Mouse (Mus musculus): Measurements from ENCODE around the gene Ndufaf8. TPM values are rescaled to one million over a fixed set of nuclear protein-coding genes. Genes with fewer than 3 reads are reported as not detected.
A peak's percentile ranks its signal among the peaks of the same experiment; 100 is the strongest.

The Ndufaf8 gene
- polyA plus RNA-seq, 1 experiment, result 21.1 TPM

DNA sequence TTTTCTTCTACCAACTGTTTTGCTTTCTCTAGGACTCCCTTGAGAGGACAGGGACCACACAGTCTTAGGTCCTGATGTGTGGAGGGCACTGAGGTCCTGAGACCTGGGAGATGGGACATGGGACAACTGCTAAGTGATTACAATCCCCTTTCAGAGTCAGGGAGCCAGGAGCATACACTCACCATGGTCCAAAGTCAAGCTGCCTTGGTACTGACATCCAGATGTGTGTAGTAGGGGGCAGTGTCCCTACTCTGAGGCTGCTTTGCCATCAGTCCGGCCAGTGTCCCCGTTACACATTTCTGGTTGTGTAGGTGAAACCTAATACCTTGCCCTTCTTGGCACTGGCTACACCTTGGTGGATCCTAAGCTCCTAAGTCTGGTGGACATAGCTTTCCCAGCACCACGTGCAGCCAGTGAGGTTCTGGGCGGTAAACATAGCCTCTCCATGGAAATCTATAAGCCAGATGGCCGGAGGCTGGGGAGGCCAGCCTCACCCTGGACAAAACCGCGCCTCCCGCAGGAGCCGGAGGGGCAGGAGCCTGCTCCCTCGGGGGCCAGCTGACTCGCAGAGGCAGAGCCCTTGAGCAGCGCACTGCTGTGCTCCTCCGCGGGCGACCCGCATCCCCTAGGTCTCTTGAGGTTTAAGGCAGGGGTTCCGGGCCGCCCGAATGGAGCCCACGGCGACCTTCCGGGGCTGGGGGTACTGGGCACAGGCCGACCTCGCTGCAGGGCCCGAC lies 12.7 kb upstream of the Ndufaf8 start:
- peak overlapping the region; percentile 90 for H3K4me3 ChIP-seq (ENCODE audit: insufficient read depth, low read length)
- no peak for TF ChIP-seq POLR2A (IDR thresholded peaks at IDR 0.05; ENCODE audit: borderline replicate concordance, low read depth, low read length)
- TF ChIP-seq CTCF (IDR thresholded peaks at IDR 0.05; ENCODE audit: low read depth, low read length), result no peak
- H3K4me1 ChIP-seq (ENCODE audit: control insufficient read depth, insufficient read depth, low read length), result peaks cover 14% of the 10 kb centered on the region
- H3K27ac ChIP-seq (ENCODE audit: insufficient read depth, low read depth, low read length), result no peak overlapping the region

DNA sequence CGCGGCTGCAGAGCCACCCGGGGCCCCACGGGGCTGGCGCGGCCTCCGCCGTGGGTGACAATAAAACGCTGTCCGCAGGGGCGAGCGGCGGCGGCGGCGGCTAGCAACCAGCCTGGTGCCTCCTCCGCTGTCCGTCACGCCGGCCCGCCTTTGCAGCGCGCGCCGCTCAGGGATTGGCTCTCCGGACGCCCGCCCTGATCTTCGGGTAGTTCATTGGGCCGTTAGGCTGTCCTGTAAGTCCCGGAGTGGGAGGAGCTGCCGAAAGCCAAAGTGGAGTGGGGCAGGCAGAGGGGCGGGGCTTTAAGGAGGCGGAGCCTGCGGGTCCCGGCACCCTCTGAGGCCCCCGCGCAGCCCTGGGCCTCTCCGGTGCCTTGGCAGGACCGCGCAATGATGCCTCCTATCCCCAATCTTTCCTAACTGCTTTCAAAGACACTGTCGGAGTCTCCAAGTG lies 12.0 kb upstream of the Ndufaf8 start, which contains the start of gene Cep131:
Cep131 (minus strand) TSS at position 126 of the 451 bp plus-strand sequence.
- Histone ChIP-seq H3K27ac (ENCODE audit: insufficient read depth, low read depth, low read length) (no peak within 1 kb of the TSS), H3K4me3 (ENCODE audit: insufficient read depth, low read length) (peak within 1 kb of the TSS; percentile 90)

DNA sequence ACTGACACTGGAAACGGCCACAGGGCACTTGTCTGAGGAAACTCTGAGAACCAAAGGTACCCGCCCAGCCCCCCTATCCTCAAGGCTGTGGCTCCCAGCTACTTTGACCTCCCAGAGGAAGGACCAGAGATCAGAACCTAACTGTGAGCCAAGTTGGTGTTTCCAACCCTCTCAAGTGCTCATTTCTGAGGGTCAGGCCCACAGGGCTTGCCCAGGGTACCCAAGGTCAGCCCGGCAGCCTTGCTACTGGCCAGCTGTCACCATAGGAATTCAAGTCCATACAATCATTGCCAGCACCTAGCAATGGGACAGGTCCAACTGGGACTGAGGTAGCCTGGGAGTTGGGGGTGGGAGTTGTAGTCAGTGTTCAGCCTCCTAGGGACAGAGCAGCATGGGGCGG lies 8.1 kb upstream of the Ndufaf8 start:
- no peak for TF ChIP-seq CTCF (IDR thresholded peaks at IDR 0.05; ENCODE audit: low read depth, low read length)
- TF ChIP-seq POLR2A (IDR thresholded peaks at IDR 0.05; ENCODE audit: borderline replicate concordance, low read depth, low read length), result no peak
- H3K4me3 ChIP-seq (ENCODE audit: insufficient read depth, low read length), result no peak overlapping the region
- no peak overlapping the region for H3K27ac ChIP-seq (ENCODE audit: insufficient read depth, low read depth, low read length)
- peaks cover 7% of the 10 kb centered on the region; the same call in 1 of the 2 replicates for H3K4me1 ChIP-seq (ENCODE audit: control insufficient read depth, insufficient read depth, low read length)

More for the DNA sequence above, 12.0 kb upstream of the Ndufaf8 start, which contains the start of gene Cep131:
- peaks cover 14% of the 10 kb centered on the region for H3K4me1 ChIP-seq (ENCODE audit: control insufficient read depth, insufficient read depth, low read length)
- TF ChIP-seq CTCF (IDR thresholded peaks at IDR 0.05; ENCODE audit: low read depth, low read length) (no peak), POLR2A (IDR thresholded peaks at IDR 0.05; ENCODE audit: borderline replicate concordance, low read depth, low read length) (no peak)

DNA sequence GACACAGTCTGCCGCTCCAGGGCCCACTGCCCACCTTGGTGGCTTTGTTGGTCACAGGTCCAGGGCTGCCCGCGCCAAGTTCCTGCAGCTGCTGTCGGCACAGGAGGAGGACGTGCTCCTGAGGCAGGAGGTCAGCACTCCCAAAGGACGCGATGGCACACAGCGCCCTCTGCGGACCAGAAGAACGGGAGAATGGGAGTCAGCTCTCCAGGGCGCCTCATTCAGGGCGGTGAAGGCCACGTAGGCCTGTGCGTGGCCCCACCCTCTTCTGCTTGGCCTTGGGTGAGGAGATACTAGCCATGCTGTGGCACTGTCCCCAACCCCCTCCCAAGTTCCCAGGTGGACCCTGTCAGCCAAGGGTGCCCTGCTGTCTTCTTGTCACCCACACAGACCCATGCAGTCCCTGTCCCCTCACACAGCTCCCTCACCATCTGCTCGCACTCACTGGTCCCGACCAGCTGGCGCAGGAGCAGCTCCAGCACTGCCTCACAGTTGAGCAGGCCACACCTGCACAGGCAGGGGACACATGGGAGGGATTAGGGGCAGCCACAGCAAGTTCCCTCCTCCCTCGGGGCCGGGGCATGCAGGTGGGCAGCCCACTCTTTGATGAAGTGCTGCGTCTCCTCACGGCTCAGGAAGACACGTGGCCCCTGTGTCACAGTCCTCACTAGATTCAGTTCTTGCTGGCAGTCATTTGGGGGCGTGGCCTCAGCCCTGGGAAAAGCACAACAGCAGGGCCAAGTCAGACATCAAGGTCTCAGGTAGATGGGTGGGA lies 5.7 kb upstream of the Ndufaf8 start:
- H3K4me1 ChIP-seq (ENCODE audit: control insufficient read depth, insufficient read depth, low read length), result peaks cover 5% of the 10 kb centered on the region
- no peak for TF ChIP-seq POLR2A (IDR thresholded peaks at IDR 0.05; ENCODE audit: borderline replicate concordance, low read depth, low read length)
- no peak for TF ChIP-seq CTCF (IDR thresholded peaks at IDR 0.05; ENCODE audit: low read depth, low read length)
- H3K4me3 ChIP-seq (ENCODE audit: insufficient read depth, low read length), result no peak overlapping the region
- no peak overlapping the region for H3K27ac ChIP-seq (ENCODE audit: insufficient read depth, low read depth, low read length)

DNA sequence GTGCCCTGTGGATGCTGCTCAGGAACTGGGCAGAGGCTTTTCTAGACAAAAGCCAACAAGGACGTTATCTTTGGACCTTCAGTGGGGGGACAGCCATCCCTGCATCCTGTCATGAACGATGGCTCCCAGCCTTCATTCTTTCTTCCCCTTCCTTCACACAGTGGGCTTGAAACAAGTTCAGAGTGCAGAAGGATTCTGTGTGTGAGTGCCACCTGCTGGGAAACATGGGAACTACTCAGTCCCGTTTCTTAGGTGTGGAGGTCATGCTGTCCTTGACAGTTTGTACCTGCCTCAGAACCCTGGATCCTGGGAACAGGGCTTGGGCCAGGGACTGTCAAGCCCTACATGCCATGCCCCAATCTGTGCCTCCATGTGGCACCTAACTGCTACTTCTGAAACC lies 2.3 kb downstream of the Ndufaf8 start:
- Histone ChIP-seq H3K4me3 (ENCODE audit: insufficient read depth, low read length) (no peak overlapping the region), H3K4me1 (ENCODE audit: control insufficient read depth, insufficient read depth, low read length) (peaks cover 9% of the 10 kb centered on the region), H3K27ac (ENCODE audit: insufficient read depth, low read depth, low read length) (no peak overlapping the region)
- TF ChIP-seq POLR2A (IDR thresholded peaks at IDR 0.05; ENCODE audit: borderline replicate concordance, low read depth, low read length) (no peak), CTCF (IDR thresholded peaks at IDR 0.05; ENCODE audit: low read depth, low read length) (peak; percentile 82)

DNA sequence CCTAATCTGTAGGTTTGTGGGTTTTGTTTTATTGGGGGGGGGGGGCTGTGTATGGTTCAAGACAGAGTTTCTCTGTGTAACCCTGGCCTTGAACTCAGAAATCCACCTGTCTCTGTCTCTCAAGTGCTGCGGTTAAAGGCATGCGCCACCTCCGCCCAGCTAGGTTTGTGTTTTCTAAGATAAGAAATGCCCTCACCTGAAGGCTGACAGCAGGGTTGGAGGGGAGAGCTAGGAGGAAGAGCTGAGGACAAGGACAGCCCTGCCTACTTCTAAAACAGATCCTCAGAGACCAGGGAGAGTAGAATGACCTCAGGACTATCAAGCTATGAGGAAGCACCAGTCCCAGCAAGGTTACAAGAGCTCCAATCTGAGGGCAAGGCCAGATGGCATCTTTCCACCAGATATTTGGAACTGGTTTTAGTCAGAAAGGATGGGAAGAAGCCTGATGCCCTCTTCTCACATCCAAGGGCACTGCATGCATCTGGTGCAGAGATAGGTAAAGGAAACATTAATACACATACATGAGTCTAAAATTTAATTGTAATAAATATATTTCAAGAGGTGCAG lies 4.8 kb downstream of the Ndufaf8 start:
- Histone ChIP-seq H3K4me3 (ENCODE audit: insufficient read depth, low read length) (no peak overlapping the region), H3K4me1 (ENCODE audit: control insufficient read depth, insufficient read depth, low read length) (peaks cover 4% of the 10 kb centered on the region; the same call in 1 of the 2 replicates), H3K27ac (ENCODE audit: insufficient read depth, low read depth, low read length) (no peak overlapping the region)
- no peak for TF ChIP-seq CTCF (IDR thresholded peaks at IDR 0.05; ENCODE audit: low read depth, low read length)
- TF ChIP-seq POLR2A (IDR thresholded peaks at IDR 0.05; ENCODE audit: borderline replicate concordance, low read depth, low read length), result no peak

DNA sequence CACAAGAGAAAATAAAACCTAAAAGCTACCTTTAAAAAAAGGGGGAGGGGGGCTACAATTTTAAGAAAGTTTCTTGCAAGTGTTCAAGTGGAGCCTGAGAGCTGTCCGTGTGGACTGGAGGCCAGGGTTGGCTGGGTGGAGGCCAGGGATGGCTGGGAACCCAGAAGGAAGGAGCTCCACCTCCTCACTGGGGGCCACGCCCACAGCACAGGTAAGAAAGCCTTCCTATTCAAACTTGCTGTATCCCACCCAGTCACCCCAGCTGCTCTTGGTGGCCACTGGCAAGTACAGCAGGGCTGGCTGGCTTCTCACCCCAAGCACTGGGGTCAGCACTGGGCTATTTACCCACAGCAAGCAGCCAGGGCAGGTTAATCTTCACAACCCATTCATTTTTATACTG lies 8.3 kb downstream of the Ndufaf8 start:
- H3K4me1 ChIP-seq (ENCODE audit: control insufficient read depth, insufficient read depth, low read length), result no peaks in the 10 kb centered on the region
- H3K27ac ChIP-seq (ENCODE audit: insufficient read depth, low read depth, low read length), result no peak overlapping the region
- no peak overlapping the region for H3K4me3 ChIP-seq (ENCODE audit: insufficient read depth, low read length)
- TF ChIP-seq POLR2A (IDR thresholded peaks at IDR 0.05; ENCODE audit: borderline replicate concordance, low read depth, low read length), result no peak
- TF ChIP-seq CTCF (IDR thresholded peaks at IDR 0.05; ENCODE audit: low read depth, low read length), result no peak

DNA sequence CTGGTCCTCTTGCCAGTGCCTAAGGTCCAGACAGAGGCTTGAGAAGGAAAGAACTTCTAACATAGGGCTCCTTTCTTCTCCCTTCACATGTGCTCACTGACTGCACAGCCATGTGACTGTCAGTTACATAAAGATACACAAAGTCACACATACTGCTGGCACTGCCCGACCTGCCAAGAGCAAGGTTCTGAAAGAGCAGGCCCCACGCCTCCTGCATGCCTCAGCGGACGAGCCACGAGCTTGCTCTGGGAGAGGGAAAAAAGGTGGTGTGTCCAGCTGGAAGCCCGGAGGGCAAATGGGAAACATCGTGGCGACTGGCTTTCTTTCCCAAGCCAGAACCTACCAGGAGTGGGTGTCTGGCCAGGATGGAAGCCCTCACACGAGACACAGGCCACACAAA lies 9.1 kb downstream of the Ndufaf8 start:
- Histone ChIP-seq H3K4me3 (ENCODE audit: insufficient read depth, low read length) (no peak overlapping the region), H3K4me1 (ENCODE audit: control insufficient read depth, insufficient read depth, low read length) (no peaks in the 10 kb centered on the region), H3K27ac (ENCODE audit: insufficient read depth, low read depth, low read length) (no peak overlapping the region)
- TF ChIP-seq POLR2A (IDR thresholded peaks at IDR 0.05; ENCODE audit: borderline replicate concordance, low read depth, low read length), result no peak
- no peak for TF ChIP-seq CTCF (IDR thresholded peaks at IDR 0.05; ENCODE audit: low read depth, low read length)

DNA sequence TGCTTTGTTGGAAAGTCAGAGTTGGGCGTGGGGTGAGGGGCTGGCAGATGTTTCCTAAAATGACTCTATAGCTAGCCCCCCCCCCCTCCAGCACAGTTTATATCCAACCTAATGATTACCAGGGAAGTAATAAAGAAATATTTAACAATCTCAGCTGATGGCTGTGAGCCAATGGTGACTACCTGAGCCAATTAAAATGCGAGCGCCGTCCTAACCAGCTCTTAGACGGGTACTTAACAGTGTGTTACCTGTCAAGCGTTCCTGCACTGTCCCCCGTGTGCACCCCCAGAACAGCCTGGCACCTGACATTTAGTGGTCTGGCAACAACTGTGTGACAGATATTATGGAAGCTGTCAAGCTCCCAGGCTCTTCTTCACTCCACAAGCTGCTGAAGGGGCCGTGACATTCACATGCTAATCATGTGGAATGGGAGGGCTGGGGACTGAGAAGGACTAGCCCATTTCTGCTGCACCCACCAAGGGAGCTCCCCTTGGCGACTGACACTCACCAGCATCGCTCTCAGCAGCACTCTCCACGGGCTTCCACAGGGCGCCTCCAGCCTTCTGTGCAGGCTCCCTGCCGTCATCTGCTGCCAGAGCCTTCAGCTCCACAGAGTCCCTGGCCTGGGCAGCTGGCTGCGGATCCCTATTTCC lies 11.0 kb downstream of the Ndufaf8 start:
- Histone ChIP-seq H3K27ac (ENCODE audit: insufficient read depth, low read depth, low read length) (no peak overlapping the region), H3K4me1 (ENCODE audit: control insufficient read depth, insufficient read depth, low read length) (no peaks in the 10 kb centered on the region), H3K4me3 (ENCODE audit: insufficient read depth, low read length) (no peak overlapping the region)
- TF ChIP-seq CTCF (IDR thresholded peaks at IDR 0.05; ENCODE audit: low read depth, low read length) (no peak), POLR2A (IDR thresholded peaks at IDR 0.05; ENCODE audit: borderline replicate concordance, low read depth, low read length) (no peak)
